Mouse (Mus musculus): ENCODE measurements at regions not wholly inside any gene's neighbourhood (a gene's known extent, or its start where the extent isn't known, plus 50 kb on each side); places are given as distances from the start of the nearest gene placed in this dataset.

DNA sequence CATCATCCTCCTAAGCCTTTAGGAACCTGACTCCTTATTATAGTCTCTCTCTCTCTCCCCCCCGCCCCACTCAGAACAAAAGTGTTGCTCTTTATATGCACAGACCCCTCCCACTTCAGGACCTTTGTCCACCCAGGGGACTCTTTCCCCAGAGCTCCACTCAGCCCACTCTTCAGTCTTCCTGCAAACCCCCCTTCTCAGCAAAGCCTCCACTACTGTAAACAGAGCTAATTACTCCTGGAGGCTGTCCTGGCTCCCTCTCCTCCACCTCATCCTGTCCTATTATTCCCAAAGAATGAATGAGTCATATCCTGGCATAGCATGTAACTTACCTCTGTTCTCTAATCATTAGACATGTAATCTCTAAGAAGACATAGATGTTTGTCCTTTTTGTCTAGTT is 82.8 kb upstream of the Galnt15 start:
- TF ChIP-seq CTCF (IDR thresholded peaks at IDR 0.05; ENCODE audit: low read depth, low read length): no peak
- TF ChIP-seq GATA1 (IDR thresholded peaks at IDR 0.05; ENCODE audit: borderline replicate concordance, low read length): no peak
- TF ChIP-seq POLR2AphosphoS5 (IDR thresholded peaks at IDR 0.05; ENCODE audit: insufficient replicate concordance, low read depth, low read length): no peak
- no peak for TF ChIP-seq TAL1 (conservative IDR thresholded peaks at IDR 0.05; ENCODE audit: low read depth, low read length)
- no peak for TF ChIP-seq GATA2 (IDR thresholded peaks at IDR 0.05; ENCODE audit: borderline replicate concordance, low read depth, low read length)
